Mouse (Mus musculus): ENCODE measurements at regions not wholly inside any gene's neighbourhood (a gene's known extent, or its start where the extent isn't known, plus 50 kb on each side); places are given as distances from the start of the nearest gene placed in this dataset.

DNA sequence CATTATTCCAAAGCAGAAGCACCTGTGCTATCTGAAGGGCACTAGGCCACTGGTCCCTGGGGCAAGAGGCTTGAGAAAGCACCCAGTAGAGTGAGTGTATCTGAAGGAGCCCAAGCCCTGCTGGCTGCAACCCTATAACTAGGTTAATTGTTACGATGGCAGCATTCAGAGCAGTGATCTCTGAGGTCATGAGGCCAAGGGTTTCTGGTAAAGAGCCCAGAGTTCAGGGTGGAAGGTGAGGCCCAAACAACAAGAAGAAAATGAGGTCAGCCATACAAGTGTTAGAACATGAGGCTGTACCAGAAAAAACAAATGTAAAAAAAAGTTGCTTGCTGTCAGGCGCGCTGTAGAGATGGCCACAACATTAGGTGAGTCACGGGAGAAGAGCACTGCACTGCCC lies 53.5 kb upstream of the Adgrl2 start:
- DNase-seq, result no peak
- Histone ChIP-seq H3K4me3 (no peak overlapping the region), H3K27ac (no peak overlapping the region)
- no peak for TF ChIP-seq CTCF (IDR thresholded peaks at IDR 0.05)
- intact Hi-C loops (cut with DNase I), result no loop called here

DNA sequence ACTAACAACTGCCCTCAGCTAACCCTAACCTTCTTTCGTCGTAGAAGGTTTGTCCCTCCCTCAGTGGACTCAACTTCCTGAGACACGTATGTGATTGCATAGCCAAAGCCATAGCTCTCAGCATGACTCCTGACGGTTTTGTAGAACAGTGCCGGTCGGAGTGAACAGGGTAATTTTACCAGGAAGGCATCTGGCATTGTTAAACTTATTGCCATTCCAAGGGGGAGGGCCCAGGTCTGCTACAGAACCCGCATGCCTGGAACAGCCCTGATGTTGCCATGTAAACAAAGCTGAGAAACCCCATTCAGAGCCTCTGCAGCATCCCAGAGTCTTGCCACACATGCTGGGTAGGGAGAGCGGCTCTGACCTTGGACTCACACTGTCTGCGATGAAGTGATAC lies 52.2 kb upstream of the Adgrl2 start:
- TF ChIP-seq CTCF (IDR thresholded peaks at IDR 0.05), result no peak
- H3K4me3 ChIP-seq, result no peak overlapping the region
- H3K27ac ChIP-seq, result no peak overlapping the region
- intact Hi-C loops (cut with DNase I), result no loop called here
- DNase-seq, result no peak

- DNase-seq, result no peak
- no peak for TF ChIP-seq CTCF (IDR thresholded peaks at IDR 0.05)
- H3K4me3 ChIP-seq, result no peak overlapping the region
- H3K27ac ChIP-seq, result no peak overlapping the region
- intact Hi-C loops (cut with DNase I), result no loop called here
Observed at GRCm38 (mm10) chr3:149041188-149041587, 50.8 kb upstream of the Adgrl2 start.

Measured in gastrocnemius, adult 2 months (tissue).